Mouse (Mus musculus): ENCODE measurements around the gene Olfr263.

- TF ChIP-seq CTCF (IDR thresholded peaks at IDR 0.05; ENCODE audit: low read depth) (no peak), EP300 (IDR thresholded peaks at IDR 0.05; ENCODE audit: low read depth) (no peak)
Observed at GRCm38 (mm10) chr13:21183661-21184060, 54.2 kb downstream of the Olfr263 start.

All from heart, postnatal 0 days (tissue).